Mouse (Mus musculus) heart, embryonic 14.5 days (tissue): ENCODE results near the gene Sorbs1. TPM values are rescaled to one million over a fixed set of nuclear protein-coding genes. Genes with fewer than 3 reads are reported as not detected.

Experiments
- ATAC-seq: fragments of 200-750 bp; cut with Nextera tagmentation; 2 replicates; pipeline ENCODE4 v1.8.0; 2017; ENCODE audit warnings: low read depth, moderate TSS enrichment; ENCODE audit not compliant: insufficient number of reproducible peaks, insufficient read depth, low FRiP score
- H3K27ac ChIP-seq, 2 experiments: fragments of 200-500 bp in 1 of 2; fragments of 300-500 bp in 1 of 2; sonication (generic) in 1 of 2; replicated peaks in 1 of 2; 2 replicates each; pipeline ENCODE4 v1.5.1; 2012 to 2014; ENCODE audit warnings: low read depth in 2 of 2, low read length in 2 of 2, control low read depth in 1 of 2, mild to moderate bottlenecking in 1 of 2, mixed read lengths in 1 of 2; ENCODE audit not compliant: control insufficient read depth in 1 of 2, insufficient read depth in 1 of 2
- H3K27me3 ChIP-seq: fragments of 300-500 bp; sonication (generic); 2 replicates; pipeline ENCODE4 v1.6.1; 2014; ENCODE audit warnings: mild to moderate bottlenecking, low read length, control low read depth; ENCODE audit not compliant: control insufficient read depth, insufficient read depth
- H3K36me3 ChIP-seq: fragments of 300-500 bp; sonication (generic); 2 replicates; pipeline ENCODE4 v1.6.1; 2014; ENCODE audit warnings: mild to moderate bottlenecking, control low read depth, low read length, mixed read lengths; ENCODE audit not compliant: control insufficient read depth, insufficient read depth
- H3K4me1 ChIP-seq, 2 experiments: fragments of 200-500 bp in 1 of 2; fragments of 300-500 bp in 1 of 2; sonication (generic) in 1 of 2; 2 replicates each; pipeline ENCODE4 v1.6.1; 2012 to 2014; ENCODE audit warnings: low read length in 2 of 2, control low read depth in 1 of 2, mixed read lengths in 1 of 2; ENCODE audit not compliant: control insufficient read depth in 2 of 2, insufficient read depth in 2 of 2
- H3K4me2 ChIP-seq: fragments of 300-500 bp; sonication (generic); 2 replicates; pipeline ENCODE4 v1.6.1; 2014; ENCODE audit warnings: mild to moderate bottlenecking, low read length
- H3K4me3 ChIP-seq, 2 experiments: fragments of 200-500 bp in 1 of 2; fragments of 300-500 bp in 1 of 2; sonication (generic) in 1 of 2; 2 replicates each; pipeline ENCODE4 v1.5.1; 2012 to 2014; ENCODE audit warnings: low read length in 2 of 2, mild to moderate bottlenecking in 2 of 2, control low read depth in 1 of 2, low read depth in 1 of 2, moderate library complexity in 1 of 2; ENCODE audit not compliant: control insufficient read depth in 1 of 2, insufficient read depth in 1 of 2
- H3K9ac ChIP-seq: fragments of 300-500 bp; sonication (generic); 2 replicates; pipeline ENCODE4 v1.6.1; 2014; ENCODE audit warnings: mild to moderate bottlenecking, low read length
- H3K9me3 ChIP-seq: fragments of 300-500 bp; sonication (generic); 2 replicates; pipeline ENCODE4 v1.6.1; 2016; ENCODE audit warnings: low read length, control low read depth; ENCODE audit not compliant: control insufficient read depth
- WGBS: fragments of 180-500 bp; shearing (Covaris S2); extraction: QIAGEN DNeasy Blood & Tissue Kit; methylation state at CpG from one replicate; pipeline ENCODE4 v1.1.7; 2014; 5-methylcytosine and 5-hydroxymethylcytosine counted together
- polyA plus RNA-seq: library from polyadenylated mRNA; unstranded; fragments of >200 nt; fragmentation: Nextera tagmentation; extraction: Ambion mirVana; gene quantifications from 2 replicates; pipeline ENCODE4 v1.2.1, GENCODE M21; 2014

The Sorbs1 gene
- polyA plus RNA-seq, 1 experiment from 2014 or later: 109 TPM

- peaks cover 65% of the 10 kb centered on the region for H3K36me3 ChIP-seq
- H3K4me1 ChIP-seq: no peaks in the 10 kb centered on the region
- H3K4me3 ChIP-seq: no peak overlapping the region
- no peak for ATAC-seq
- no peak overlapping the region for H3K4me2 ChIP-seq
- no peaks in the 10 kb centered on the region for H3K9me3 ChIP-seq
- H3K27ac ChIP-seq: no peak overlapping the region
- no peak overlapping the region for H3K9ac ChIP-seq
- no peaks in the 10 kb centered on the region for H3K27me3 ChIP-seq
- 84% methylated on average over 8 of the region's 8 CpGs for WGBS
These were observed 188.2 kb downstream of the Sorbs1 start for GRCm38 (mm10) chr19:40325381-40325780.

DNA sequence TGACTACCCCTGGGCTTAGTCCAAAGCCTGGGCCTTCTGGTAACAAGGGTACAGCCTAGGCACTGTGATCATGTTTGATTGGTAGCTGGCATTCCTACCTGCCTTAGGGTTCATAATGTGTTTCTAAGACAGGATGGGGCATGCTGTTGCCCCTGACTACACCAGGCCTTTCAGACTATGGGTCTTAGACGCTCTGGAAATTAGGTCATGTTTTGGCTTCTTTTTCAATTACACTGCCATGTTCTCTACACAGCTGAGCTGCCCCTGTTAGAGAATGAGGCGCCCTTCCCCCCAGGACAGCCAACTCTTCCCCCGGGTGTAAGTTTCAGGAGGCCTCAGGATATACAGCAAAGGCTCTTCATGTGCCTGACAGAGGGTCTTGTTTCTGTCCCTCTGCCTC lies 191.4 kb downstream of the Sorbs1 start:
- Histone ChIP-seq H3K4me1 (peaks cover 6 to 14% of the 10 kb centered on the region in 2 experiments; a peak in 3 of 4 replicates), H3K27ac (no peak overlapping the region), H3K4me3 (no peak overlapping the region), H3K9ac (no peak overlapping the region), H3K4me2 (no peak overlapping the region), H3K27me3 (no peaks in the 10 kb centered on the region), H3K36me3 (peaks cover 77% of the 10 kb centered on the region), H3K9me3 (no peaks in the 10 kb centered on the region)
- WGBS: 93% methylated on average over 3 of the region's 3 CpGs
- no peak for ATAC-seq

DNA sequence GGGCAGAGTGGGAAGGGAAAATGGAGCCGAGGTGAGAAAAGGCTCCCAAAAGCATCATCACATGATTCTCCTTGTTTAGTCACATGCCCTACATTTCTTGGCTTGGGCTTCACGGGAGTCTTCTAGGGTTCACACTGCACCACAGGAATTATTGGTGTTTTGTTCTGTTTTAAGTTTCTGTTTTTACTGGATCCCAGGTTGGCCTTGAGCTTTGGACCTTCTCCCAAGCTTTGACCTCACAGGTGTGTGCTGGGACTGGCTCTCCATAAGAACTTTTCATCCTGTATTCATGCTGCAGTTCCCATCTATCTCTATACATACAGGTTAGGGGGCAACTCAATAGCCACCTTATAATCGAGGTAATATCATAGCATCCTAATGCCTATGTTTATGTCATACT lies 194.4 kb downstream of the Sorbs1 start:
- Histone ChIP-seq H3K4me2 (no peak overlapping the region), H3K27ac (peak overlapping the region in 1 of 2 experiments; percentile 48; a peak in 1 of 4 replicates), H3K4me3 (no peak overlapping the region), H3K9ac (no peak overlapping the region), H3K9me3 (no peaks in the 10 kb centered on the region), H3K4me1 (peaks cover 6 to 16% of the 10 kb centered on the region in 2 experiments; a peak in 3 of 4 replicates), H3K27me3 (no peaks in the 10 kb centered on the region), H3K36me3 (peaks cover 74% of the 10 kb centered on the region)
- WGBS: 64% methylated on average over 3 of the region's 3 CpGs
- ATAC-seq: no peak

- 15% methylated on average over 6 of the region's 6 CpGs for WGBS
- no peak overlapping the region for H3K4me2 ChIP-seq
- H3K9ac ChIP-seq: no peak overlapping the region
- ATAC-seq: no peak
- H3K4me1 ChIP-seq: peaks cover 6 to 16% of the 10 kb centered on the region in 2 experiments; a peak in 3 of 4 replicates
- H3K4me3 ChIP-seq: no peak overlapping the region
- no peaks in the 10 kb centered on the region for H3K27me3 ChIP-seq
- no peaks in the 10 kb centered on the region for H3K9me3 ChIP-seq
- peaks cover 74% of the 10 kb centered on the region for H3K36me3 ChIP-seq
- peak overlapping the region; percentile 18 to 48 for H3K27ac ChIP-seq
These were observed 195.1 kb downstream of the Sorbs1 start for GRCm38 (mm10) chr19:40318511-40318910.

DNA sequence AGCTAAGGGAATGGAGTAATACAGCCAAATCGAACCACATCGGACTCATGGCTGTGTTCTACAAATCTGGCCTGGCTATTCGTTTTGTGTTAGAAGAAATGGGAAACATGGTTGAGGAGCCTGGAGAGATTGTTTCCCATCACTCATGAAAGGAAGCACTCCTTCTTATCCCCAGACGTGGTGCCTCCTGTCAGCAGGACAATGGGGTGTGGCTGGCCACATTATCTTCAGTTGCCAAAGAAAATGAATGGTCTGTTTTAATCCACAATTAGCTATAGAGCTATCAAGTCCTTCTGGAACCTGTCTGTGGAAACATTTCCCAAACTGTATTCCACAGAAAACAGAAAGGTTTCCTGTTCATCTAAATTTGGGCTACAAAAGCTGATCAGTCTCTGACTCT lies 196.6 kb downstream of the Sorbs1 start:
- ATAC-seq: peak; percentile 45; the same call in 1 of the 2 replicates
- Histone ChIP-seq H3K9ac (no peak overlapping the region), H3K9me3 (no peaks in the 10 kb centered on the region), H3K4me3 (no peak overlapping the region), H3K27me3 (no peaks in the 10 kb centered on the region), H3K36me3 (peaks cover 71% of the 10 kb centered on the region), H3K4me2 (no peak overlapping the region), H3K27ac (no peak overlapping the region), H3K4me1 (peaks cover 6 to 16% of the 10 kb centered on the region in 2 experiments; a peak in 3 of 4 replicates)
- WGBS: 54% methylated on average over 4 of the region's 4 CpGs

DNA sequence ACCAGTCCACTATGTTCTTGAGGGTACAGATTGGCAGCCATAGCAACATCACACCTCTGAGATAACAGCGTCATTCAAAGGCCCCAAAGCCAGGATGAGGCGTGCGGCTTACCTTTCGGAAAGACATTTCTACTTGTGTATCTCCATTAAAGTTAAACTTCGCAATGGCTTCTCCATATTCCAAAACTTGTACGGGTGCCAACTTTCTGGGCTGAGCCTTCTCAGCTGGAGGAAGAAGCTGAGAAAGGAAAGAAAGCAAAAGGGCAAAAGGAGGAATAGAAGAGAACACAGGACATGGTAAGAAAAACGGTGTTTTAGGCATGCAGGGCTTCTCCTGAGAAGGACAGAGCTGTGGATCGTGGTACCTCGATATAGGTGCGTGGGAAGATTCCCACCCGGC lies 199.3 kb downstream of the Sorbs1 start:
- Histone ChIP-seq H3K4me3 (no peak overlapping the region), H3K9me3 (no peaks in the 10 kb centered on the region), H3K27ac (no peak overlapping the region), H3K4me1 (peaks cover 6 to 15% of the 10 kb centered on the region in 2 experiments; a peak in 3 of 4 replicates), H3K4me2 (no peak overlapping the region), H3K27me3 (no peaks in the 10 kb centered on the region), H3K9ac (no peak overlapping the region), H3K36me3 (peaks cover 76% of the 10 kb centered on the region)
- 88% methylated on average over 11 of the region's 11 CpGs for WGBS
- ATAC-seq: no peak

GRCm38 (mm10) chr19:40311631-40312030 lies 201.9 kb downstream of the Sorbs1 start:
- Histone ChIP-seq H3K4me1 (peaks cover 8% of the 10 kb centered on the region in 2 experiments; a peak in 3 of 4 replicates), H3K36me3 (peaks cover 79% of the 10 kb centered on the region), H3K27ac (no peak overlapping the region), H3K4me3 (no peak overlapping the region), H3K4me2 (no peak overlapping the region), H3K27me3 (no peaks in the 10 kb centered on the region), H3K9me3 (no peaks in the 10 kb centered on the region), H3K9ac (no peak overlapping the region)
- WGBS: 90% methylated on average over 8 of the region's 8 CpGs
- ATAC-seq: no peak
